Mouse (Mus musculus) right cerebral cortex, postnatal 10 days (tissue): Measurements from ENCODE around the gene Cd300lg.

Source experiments
- DNase-seq, 2 experiments: peaks; one replicate each; pipeline ENCODE4 v3.0.0; 2021; ENCODE audit warnings: low spot score in 2 of 2

Gene Cd300lg

DNA sequence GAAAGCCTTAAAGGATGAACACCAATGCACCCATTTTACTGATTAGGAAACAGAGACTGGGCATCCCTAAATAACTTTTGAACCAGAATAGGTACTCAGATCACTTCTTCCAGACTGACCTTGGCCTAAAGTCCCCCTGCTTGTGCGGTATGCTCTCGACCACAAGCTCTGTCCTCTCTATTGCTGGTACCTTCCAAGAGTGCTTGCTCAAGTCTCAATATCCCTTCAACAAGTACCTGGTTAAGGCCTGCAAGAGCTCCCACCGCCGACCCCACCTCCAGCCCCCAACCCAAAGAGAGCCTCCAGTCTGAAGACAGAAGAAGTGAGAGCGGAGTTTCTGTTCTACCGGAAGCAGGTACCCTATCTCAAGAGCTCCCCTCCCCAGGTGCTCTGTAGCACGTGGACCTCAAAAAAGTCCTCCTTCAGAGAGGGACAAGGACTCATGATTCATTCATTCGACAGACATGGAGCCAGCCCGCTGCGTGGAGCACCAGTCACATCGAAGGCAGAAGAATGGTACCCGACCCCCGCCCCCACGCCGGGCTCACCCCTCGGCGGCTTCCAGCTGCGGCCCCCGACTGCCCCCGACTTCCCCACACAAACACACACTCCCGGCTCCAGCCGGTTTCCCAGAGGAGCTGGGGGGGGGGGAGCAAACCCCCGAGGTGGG, 15.2 kb upstream of the Cd300lg start:
- DNase-seq: peak; percentile 50 to 62

DNA sequence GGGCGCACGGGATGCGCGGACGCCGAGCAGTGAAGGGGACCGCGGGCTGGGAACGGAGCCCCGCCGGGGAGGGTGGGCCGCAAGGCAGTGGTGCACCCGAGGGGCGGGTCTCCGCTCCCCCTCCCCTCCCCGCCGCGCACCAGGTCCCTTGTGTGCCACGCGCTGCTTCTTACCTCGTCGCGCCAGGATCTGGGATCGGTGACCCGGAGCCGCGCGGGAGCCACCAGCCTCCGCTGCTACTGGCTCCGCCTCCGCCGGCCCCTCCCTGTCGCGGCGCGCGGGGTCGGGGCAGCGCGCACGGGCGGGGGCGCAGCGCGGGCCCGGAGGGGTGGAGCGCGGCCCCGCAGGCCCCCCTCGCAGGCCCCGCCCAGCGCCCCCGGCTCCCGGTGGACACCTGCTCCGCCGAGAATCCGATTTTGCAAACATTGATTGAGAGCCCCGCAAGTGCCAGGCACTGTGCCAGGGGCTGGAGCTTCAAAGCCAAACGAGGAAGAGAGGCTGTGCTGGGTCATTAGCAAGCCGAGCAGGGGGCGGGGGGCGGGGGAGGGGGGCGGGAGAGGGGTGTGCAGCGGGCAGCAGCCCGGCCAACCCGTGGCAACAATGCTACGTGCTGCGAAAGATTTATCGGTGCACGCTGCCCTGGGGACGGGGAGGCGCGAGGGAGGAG, 14.5 kb upstream of the Cd300lg start:
- peak; percentile 79 to 80 for DNase-seq

DNA sequence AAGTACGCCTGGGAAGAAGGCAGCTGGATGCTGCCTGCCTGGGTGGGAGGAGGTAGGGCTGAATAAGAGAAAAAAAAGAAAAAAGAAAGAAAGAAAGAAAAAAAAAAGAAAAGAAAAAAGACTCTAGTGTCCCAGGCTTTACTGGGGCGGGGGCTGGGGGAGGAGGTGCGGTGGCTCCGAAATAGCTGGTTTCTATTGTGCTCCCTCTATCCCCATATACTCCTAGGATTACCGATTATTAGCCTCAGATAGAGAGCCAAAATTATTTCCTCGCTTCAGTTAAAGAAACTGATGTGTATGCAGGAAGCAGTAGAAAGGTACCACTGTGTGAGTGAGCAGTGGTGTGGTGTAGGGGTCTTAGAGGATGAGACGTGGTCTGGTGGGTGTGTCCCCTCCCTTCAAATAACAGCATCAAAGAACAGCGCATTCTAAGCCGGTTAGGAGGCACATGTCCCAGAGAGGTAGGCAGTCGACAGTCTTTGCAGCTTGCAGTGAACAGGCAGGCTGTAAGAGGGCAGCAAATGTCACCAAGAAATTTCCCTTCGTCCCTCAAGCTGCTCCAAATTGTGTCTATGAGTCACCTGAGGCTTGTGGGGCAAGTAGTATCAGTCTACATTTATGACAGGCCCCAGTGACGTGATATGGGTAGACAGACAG, 13.8 kb upstream of the Cd300lg start:
- DNase-seq: no peak

DNA sequence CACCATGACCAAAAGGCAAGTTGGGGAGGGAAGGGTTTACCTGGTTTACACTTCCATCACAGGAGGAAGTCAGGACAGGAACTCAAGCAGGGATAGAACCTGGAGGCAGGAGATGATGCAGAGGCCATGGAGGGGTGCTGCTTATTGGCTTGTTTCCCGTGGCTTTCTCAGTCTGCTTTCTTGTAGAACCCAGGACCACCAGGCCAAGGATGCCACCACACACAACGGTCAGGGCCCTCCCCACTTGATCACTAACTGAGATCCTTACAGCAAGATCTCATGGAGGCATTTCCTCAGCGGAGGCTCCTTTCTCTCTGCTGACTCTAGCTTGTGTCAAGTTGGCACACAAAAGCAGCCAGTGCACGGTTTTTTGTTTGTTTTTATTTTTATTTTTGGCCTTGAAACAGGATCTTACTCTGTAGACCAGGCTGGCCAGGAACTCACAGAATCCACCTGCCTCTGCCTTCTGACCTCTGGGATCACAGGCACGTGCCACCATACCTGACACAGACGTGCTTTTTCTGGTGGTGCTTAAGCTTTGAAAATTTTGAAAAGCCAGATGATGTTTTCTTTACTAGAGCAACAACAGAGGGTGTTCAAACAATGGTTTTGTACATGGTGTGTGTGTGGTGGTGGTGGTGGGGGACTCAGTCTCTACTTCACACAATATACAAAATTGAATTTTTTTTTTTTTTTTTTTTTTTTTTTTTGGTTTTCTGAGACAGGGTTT, 13.1 kb upstream of the Cd300lg start, which contains the start of gene Mpp3:
Gene Mpp3 (minus strand): TSS at position 375 of the 730 bp plus-strand sequence.
- DNase-seq: no peak

DNA sequence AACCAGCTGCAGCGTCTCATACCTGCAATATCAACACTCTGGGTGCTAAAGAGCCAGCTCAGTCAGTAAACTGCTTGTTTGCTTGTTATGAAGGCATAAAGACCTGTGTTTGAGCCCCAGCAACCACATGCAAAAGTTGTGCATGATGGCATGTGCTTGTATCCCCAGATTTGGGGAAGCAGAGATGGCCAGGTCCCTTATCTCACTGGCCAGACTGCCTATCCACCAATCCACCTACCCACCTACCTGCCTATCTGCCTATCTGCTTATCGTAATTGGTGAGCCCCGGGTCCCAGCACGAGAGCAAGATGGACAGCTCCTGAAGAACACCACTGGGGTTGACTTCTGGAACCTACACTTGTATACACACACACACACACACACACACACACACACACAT, 12.0 kb upstream of the Cd300lg start:
- DNase-seq: no peak

DNA sequence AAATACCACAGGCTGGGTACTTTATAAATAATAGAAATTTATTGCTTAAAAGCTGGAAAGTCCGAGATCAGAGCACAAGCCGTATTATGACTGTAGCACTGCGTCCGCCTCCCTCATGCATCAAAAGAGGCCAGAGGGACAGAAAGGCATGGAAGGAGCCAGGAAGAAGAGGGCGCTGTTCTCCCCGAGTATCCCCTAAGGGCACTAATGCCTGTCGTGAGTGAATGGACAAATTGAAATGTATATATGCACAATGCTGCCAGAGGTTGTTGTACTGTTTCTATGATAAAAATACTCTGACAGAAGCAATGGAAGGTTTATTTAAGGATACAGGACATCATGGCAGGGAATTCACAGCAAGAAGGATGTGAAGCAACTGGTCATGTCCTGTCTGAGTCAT, 11.3 kb upstream of the Cd300lg start:
- no peak for DNase-seq

DNA sequence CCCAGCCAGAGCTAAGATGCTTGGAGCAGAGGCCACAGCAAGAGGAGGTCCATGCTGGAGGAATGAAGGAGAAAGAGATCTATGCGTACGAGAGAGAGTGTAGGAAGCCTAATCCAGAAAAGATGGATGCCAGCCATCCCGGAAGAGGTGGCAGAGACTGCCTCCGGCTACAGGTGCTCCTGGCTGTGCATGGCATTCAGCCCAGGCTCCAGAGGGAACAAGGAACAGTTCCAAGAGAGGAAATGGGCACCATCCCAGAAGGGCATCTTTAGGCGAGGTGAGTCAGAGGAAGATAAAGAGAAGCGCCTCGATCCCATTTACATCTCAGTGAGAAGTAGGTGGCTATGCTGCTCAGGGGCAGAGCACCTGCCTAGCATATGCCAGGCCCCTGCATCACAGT, 10.2 kb upstream of the Cd300lg start:
- DNase-seq: no peak

DNA sequence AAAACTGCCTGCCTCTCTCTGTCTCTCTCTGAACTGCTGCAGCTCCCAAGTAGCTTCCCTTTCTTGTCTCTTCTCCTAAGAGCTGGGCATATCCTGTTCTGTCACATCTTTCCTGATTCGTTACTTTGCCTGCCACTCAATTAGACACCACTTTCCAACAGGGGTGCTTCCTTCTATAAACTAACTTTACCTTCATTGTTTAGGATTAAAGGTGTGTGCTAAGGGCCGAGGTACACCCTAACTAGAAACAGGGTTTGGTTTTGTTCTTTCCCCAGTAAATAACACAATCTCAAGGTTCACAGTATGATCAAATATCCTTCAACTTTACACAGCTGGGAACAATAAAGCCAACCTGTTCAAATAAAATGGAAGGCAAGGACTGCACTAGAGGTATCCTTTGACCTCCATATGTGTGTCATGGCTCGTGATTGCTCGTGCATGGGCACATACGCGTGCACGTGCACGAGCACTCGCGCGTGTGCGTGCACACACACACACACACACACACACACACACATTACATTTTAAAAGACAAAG, 8.2 kb upstream of the Cd300lg start:
- no peak for DNase-seq

DNA sequence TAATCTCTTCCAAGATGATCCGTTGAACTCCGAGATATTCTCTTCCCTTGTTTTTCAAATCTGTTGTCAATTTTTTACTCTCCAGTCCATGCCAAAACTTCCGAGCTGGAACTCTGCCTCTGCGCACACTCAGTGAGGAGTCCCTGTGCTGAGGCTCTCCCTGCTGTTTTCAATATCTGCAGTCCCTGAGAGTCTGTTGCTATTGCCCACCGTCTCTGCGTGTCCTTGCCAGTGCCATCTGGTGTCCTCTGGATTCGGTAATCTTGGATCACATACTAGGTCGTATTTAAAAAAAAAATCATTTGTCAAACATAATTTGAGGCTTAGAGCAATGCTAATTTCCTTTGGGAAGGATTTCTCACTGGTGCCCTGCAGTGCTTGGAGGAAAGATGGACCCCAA, 6.4 kb upstream of the Cd300lg start:
- peak in 1 of 2 experiments; percentile 59 for DNase-seq

DNA sequence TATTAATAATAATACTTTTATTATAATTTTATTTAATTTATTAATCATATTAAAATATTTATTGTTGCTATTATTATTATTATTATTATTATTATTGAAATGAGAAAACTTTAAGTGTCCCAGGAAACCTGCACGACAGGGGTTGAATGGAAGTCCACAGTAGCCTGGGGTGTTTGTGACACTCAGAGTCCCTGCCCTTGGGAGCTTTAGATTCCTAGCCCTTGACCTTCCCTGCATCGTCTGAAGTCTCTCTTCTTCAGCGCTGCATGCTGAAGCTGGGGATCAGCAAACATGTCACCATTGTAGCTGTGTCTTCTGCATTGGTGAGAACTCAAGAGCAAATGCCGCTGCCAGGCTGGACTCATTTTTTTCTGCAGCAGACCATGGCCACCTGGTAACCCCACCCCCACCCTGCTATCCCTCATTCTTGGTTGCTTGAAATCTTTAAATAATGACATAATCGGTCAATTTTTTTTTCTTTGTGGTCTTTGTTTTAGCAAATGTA, 5.8 kb upstream of the Cd300lg start:
- no peak for DNase-seq

DNA sequence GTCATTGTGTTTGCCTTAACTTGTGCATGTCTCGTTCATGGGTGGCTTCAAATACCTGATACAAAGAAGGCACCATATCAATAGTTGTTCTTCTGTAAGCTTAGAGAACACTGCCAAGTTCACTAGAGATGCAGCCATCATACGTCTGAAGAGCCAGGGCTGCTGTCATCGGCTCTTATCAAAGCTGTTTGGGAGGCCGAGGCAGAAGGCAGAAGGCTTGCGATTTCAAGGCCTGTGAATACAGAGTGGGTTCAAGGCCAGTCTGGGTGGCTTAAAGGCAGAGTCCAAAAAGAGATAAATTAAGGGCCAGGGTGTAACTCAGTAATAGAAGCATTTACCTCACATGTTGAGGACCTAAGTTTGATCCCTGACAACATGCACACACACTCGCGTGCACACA, 5.0 kb upstream of the Cd300lg start:
- DNase-seq: no peak

DNA sequence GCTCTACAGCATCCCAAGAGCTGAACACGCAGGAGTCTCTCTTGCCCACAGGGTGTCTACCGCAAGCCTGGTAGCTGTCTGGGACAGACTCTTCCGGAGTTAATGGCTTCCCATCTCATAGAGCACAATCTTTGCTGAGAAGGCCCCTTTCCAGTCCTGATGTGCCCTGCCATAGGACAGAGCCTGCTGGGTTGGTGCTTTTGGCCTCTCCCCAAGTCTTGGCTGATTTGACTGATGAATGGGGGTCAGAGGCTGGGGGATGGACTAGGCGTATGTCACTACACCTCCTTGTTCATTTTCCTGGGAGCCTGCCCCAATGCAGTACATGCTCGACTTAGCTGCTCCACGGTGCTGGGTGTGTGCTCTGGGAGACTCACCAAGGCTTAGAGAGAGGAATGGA, 3.5 kb upstream of the Cd300lg start:
- DNase-seq: no peak

DNA sequence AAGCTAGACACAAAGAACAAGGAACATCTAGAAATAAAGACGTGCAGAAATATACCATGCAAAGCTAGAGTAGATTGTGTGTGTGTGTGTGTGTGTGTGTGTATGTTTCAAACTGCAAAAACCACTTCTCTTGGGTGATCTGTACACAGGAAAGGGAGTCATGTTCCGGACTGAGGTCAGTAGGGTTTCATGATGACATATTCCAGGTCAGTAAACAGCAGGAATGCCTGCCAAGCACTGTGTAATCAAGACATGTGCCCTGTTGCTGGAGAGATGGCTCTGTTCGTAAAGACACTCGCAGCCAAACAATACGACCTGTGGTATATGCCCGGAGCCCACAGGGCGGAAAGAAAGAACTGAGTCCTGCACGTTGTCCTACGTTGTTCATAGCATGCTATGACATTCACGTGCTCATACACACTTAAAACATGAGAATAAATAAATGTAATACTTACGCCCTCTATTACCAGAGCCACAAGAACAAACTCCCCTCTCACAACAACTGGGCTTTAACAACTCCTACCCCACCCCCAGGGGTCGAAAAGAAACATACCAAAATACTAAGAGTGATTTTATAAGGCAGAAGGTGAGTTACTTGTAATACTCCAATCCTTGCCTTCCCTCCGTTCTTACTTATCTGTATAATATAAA, 1.7 kb upstream of the Cd300lg start:
- no peak for DNase-seq

DNA sequence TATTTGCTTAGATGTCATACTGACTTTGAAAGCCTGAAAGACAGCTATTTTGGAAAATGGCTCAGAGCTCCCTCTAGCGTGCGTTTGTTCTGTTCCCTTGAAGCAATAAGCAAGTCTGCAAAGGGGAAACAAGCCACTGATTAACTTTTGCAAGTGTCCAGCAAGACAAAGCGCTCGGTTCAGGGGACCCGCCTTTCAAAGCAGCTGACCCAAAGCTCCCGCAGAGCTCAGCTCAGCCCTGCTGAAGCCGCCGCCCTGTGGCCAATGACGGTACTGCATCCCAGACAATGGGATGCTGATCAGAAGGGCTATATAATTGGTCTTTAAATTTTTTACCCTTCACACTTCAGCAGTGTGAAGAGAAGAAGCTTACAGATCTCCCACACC, 1.2 kb upstream of the Cd300lg start:
- DNase-seq: peak; percentile 74 to 85

DNA sequence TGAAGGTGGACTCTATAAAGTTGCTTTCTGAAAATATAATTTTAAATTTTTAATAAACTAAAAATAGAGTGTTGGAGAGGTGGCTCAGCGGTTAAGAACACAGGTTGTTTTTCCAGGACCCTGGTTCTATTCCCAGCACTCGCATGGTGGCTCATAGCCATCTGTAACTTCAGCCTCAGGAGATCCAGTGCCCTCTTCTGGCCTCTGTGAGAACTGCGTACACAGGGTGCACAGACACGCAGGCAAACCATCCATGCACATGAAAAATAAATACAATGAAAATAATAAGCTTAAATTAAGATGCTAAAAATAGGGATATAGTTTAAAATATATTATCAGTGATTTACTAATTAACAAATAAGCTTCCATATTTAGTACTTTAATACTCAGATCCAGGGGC, 663 bp upstream of the Cd300lg start:
- DNase-seq: no peak

DNA sequence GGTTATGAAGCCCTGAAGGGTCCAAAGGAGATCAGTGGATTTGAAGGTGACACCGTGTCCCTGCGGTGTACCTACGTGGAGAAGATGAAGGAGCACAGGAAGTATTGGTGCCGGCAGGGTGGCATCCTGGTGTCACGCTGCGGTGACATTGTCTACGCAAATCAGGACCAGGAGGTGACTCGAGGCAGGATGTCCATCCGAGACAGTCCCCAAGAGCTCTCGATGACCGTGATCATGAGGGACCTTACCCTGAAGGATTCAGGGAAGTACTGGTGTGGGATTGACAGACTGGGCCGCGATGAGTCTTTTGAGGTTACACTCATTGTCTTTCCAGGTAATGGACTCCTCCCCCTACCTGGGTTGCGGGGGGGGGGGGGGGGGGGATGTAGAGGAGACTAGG, 1.7 kb downstream of the Cd300lg start:
- no peak for DNase-seq

DNA sequence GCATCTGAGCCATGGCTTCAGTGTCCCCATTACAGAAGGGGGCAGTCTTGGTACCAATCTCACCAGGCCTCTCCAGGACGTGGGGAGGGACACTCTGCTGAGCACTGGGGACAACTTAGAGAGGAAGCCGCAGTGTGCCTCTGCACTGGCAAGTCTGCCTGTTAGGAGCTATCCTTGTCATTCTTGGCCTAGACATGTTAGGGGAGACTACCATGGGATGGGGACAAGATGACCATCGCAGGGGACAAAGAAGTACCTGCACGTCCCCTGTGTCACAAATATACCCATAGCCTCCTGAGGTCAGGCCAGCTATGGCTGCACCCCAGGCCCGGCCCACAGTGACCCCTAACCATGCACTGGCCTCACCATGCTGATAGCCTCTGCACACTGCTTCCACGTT, 2.1 kb downstream of the Cd300lg start:
- no peak for DNase-seq

DNA sequence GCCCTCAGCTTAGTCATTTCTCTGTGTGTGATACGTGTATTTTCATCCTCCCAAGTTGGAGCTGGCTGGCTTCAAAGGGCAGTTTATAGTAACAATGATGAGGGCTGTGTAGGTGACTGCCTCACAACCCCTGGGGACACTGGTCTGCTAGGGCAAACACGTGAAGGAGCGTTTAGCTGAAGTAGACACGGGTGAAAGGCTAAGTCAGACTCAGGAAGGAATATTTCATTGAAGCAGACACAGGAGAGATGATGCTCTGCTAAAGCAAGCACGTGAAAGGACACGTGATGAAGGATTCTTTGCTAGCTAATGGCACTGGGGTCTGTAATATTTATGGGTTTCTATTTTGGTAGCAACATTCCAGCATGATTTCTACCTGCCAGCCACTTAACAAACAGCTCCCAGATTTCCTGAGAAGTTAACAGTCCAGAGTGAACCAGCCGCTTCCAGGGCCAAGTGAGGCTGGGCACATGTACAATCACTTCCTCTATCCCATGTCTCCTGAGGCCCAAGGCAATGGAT, 3.4 kb downstream of the Cd300lg start:
- no peak for DNase-seq

DNA sequence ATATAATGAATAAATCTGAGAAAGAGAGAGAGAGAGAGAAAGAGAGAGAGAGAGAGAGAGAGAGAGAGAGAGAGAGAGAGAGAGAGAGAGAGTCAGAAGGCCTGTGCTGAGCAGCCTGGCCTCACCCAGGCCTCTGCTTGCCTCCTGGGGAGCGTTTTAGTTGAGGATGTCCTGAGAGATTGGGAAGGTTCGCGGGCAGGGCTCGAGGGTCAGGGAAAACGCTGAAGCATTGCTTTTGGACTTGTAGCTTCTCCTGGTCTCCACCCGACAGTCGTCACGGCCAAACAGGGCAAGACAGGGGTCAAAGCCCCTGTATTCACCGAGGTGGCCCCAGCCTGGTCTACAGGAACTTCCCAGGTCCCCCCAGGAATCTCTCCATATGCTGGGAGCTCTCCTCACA, 5.3 kb downstream of the Cd300lg start:
- DNase-seq: no peak

DNA sequence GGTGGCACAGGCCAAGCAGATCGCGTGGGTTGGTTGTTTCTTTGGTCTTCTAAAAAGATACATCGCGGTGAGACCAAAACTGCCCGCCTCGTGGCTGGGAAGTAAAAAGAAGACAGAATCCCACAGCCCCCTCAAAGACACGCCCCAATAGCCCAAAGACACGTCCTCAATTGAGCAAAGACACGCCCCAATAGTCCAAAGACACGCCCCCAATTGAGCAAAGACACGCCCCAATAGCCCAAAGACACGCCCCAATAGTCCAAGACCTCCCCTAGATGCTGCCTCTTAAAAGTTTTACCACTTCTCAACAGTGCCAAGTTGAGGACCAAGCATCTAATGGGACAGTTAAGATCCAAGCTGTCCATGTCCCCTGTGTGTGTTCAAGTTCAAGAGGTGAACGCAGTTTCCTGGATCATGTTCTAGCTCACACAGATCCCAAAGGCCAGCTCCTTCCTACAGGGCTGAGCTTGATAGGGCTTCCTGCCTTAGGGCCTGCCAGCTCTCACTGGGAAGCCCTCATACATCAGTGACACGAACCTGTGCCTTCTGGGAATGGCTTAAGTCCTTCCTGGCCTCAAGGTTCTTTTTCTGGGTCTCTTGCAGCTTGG, 8.7 kb downstream of the Cd300lg start:
- DNase-seq: no peak

DNA sequence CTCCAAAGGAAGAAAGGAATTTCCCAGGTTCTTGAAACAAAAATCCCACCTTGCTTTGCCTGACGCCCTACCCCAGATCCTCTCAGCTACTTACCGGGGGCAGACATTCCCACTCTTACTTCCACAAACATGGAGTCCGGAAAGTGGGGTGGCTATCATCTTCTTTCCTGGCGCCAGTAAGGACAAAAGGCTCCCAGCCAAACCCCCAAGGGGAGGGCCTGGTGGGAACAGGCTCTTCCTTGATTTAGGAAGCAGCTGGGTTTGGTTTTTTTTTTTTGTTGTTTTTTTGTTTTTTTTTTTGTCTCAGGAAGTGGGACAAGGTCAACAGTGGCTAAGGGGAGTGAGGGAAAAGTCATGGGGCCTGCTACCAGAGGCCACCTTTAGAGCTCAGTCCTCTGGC, 10.2 kb downstream of the Cd300lg start:
- DNase-seq: no peak
